Mouse (Mus musculus): ENCODE measurements at regions not wholly inside any gene's neighbourhood (a gene's known extent, or its start where the extent isn't known, plus 50 kb on each side); places are given as distances from the start of the nearest gene placed in this dataset.

- TF ChIP-seq CTCF (IDR thresholded peaks at IDR 0.05; ENCODE audit: low read depth, low read length) (no peak), POLR2AphosphoS5 (IDR thresholded peaks at IDR 0.05; ENCODE audit: insufficient replicate concordance, low read depth, low read length) (no peak), TAL1 (conservative IDR thresholded peaks at IDR 0.05; ENCODE audit: low read depth, low read length) (no peak)
These were observed 90.2 kb upstream of the Zfp703 start for GRCm38 (mm10) chr8:26886783-26887486.
